Mouse (Mus musculus): Measurements from ENCODE around the gene Oxct2a. TPM values are rescaled to one million over a fixed set of nuclear protein-coding genes. Genes with fewer than 3 reads are reported as not detected.
"Not testable (repeated sequence)": the region's sequence is repeated elsewhere in the genome, so short reads cannot be mapped to it uniquely, and the experiment has no call there.

Oxct2a gene
- total and polyA plus RNA-seq, 2 experiments from 2014 or later = not detected

- H3K4me2 ChIP-seq (ENCODE audit: low read depth, low read length) = peak overlapping the region; percentile 73
- peak; percentile 59 for DNase-seq (ENCODE audit: low spot score)
- no peak for TF ChIP-seq CTCF (IDR thresholded peaks at IDR 0.05; ENCODE audit: low read depth)
Measured at GRCm38 (mm10) chr4:123284731-123285624, 38.5 kb downstream of the Oxct2a start.

GRCm38 (mm10) chr4:123283675-123284064 is 39.8 kb downstream of the Oxct2a start:
- H3K36me3 ChIP-seq (replicated peaks; ENCODE audit: control insufficient read depth, insufficient read depth, low read length) = peaks cover 20% of the 10 kb centered on the region
- peak overlapping the region; percentile 73 for H3K4me2 ChIP-seq (ENCODE audit: low read depth, low read length)
- H3K4me1 ChIP-seq (ENCODE audit: control insufficient read depth, insufficient read depth) = peaks cover 29% of the 10 kb centered on the region
- not testable (repeated sequence) for H3K9me3 ChIP-seq (replicated peaks; ENCODE audit: control insufficient read depth, low read length); H3K27me3 ChIP-seq (ENCODE audit: control insufficient read depth, insufficient read depth, low read length)
- peak; percentile 42 for ATAC-seq (ENCODE audit: insufficient read depth, low read depth)
- H3K4me3 ChIP-seq (ENCODE audit: low read depth, low read length) = peak overlapping the region; percentile 51
- H3K27ac ChIP-seq (ENCODE audit: low read depth) = peak overlapping the region; percentile 93
- peak overlapping the region; percentile 54 for H3K9ac ChIP-seq (replicated peaks; ENCODE audit: low read depth, low read length)
- 0% methylated on average over 12 of the region's 15 CpGs for WGBS
- peak; percentile 56 for DNase-seq (ENCODE audit: low spot score)

More at GRCm38 (mm10) chr4:123284731-123285624, 38.5 kb downstream of the Oxct2a start:
- peaks cover 33% of the 10 kb centered on the region for H3K36me3 ChIP-seq (replicated peaks; ENCODE audit: control insufficient read depth, insufficient read depth, low read length)
- no peaks in the 10 kb centered on the region for H3K27me3 ChIP-seq (ENCODE audit: control insufficient read depth, insufficient read depth, low read length)
- H3K4me3 ChIP-seq (ENCODE audit: low read depth, low read length) = peak overlapping the region; percentile 51
- no peaks in the 10 kb centered on the region for H3K9me3 ChIP-seq (replicated peaks; ENCODE audit: control insufficient read depth, low read length)
- H3K27ac ChIP-seq (ENCODE audit: low read depth) = peak overlapping the region; percentile 93
- ATAC-seq (ENCODE audit: insufficient read depth, low read depth) = no peak
- peak overlapping the region; percentile 54 for H3K9ac ChIP-seq (replicated peaks; ENCODE audit: low read depth, low read length)
- WGBS = 40% methylated on average over 6 of the region's 6 CpGs
- H3K4me1 ChIP-seq (ENCODE audit: control insufficient read depth, insufficient read depth) = peaks cover 29% of the 10 kb centered on the region

- DNase-seq (ENCODE audit: low spot score); H3K9me3 ChIP-seq (replicated peaks; ENCODE audit: control insufficient read depth, low read length); H3K27me3 ChIP-seq (ENCODE audit: control insufficient read depth, insufficient read depth, low read length): not testable (repeated sequence)
- 1% methylated on average over 36 of the region's 55 CpGs for WGBS
- H3K4me3 ChIP-seq (ENCODE audit: low read depth, low read length) = peak overlapping the region; percentile 51
- peaks cover 14% of the 10 kb centered on the region for H3K36me3 ChIP-seq (replicated peaks; ENCODE audit: control insufficient read depth, insufficient read depth, low read length)
- peak; percentile 44 for ATAC-seq (ENCODE audit: insufficient read depth, low read depth)
- peak overlapping the region; percentile 93 for H3K27ac ChIP-seq (ENCODE audit: low read depth)
- H3K9ac ChIP-seq (replicated peaks; ENCODE audit: low read depth, low read length) = peak overlapping the region; percentile 54; the same call in 1 of the 2 replicates
- peaks cover 29% of the 10 kb centered on the region for H3K4me1 ChIP-seq (ENCODE audit: control insufficient read depth, insufficient read depth)
- peak overlapping the region; percentile 73 for H3K4me2 ChIP-seq (ENCODE audit: low read depth, low read length)
Measured at GRCm38 (mm10) chr4:123282915-123283674, 40.3 kb downstream of the Oxct2a start.

GRCm38 (mm10) chr4:123282500-123282899 is 40.9 kb downstream of the Oxct2a start:
- TF ChIP-seq EP300 (IDR thresholded peaks at IDR 0.05; ENCODE audit: low read depth) (peak; percentile 72), CTCF (IDR thresholded peaks at IDR 0.05; ENCODE audit: low read depth) (peak; percentile 89)
- Histone ChIP-seq H3K27me3 (ENCODE audit: control insufficient read depth, insufficient read depth, low read length) (no peaks in the 10 kb centered on the region), H3K4me3 (ENCODE audit: low read depth, low read length) (peak overlapping the region; percentile 51), H3K4me1 (ENCODE audit: control insufficient read depth, insufficient read depth) (peaks cover 29% of the 10 kb centered on the region), H3K27ac (ENCODE audit: low read depth) (peak overlapping the region; percentile 93), H3K9ac (replicated peaks; ENCODE audit: low read depth, low read length) (peak overlapping the region; percentile 54; the same call in 1 of the 2 replicates), H3K9me3 (replicated peaks; ENCODE audit: control insufficient read depth, low read length) (no peaks in the 10 kb centered on the region), H3K36me3 (replicated peaks; ENCODE audit: control insufficient read depth, insufficient read depth, low read length) (peaks cover 8% of the 10 kb centered on the region), H3K4me2 (ENCODE audit: low read depth, low read length) (peak overlapping the region; percentile 73)
- 1% methylated on average over 25 of the region's 25 CpGs for WGBS
- DNase-seq (ENCODE audit: low spot score) = peak; percentile 90
- ATAC-seq (ENCODE audit: insufficient read depth, low read depth) = peak; percentile 94

GRCm38 (mm10) chr4:123280117-123280516 is 43.3 kb downstream of the Oxct2a start:
- Histone ChIP-seq H3K27me3 (ENCODE audit: control insufficient read depth, insufficient read depth, low read length) (no peaks in the 10 kb centered on the region), H3K27ac (ENCODE audit: low read depth) (no peak overlapping the region), H3K9me3 (replicated peaks; ENCODE audit: control insufficient read depth, low read length) (no peaks in the 10 kb centered on the region), H3K4me2 (ENCODE audit: low read depth, low read length) (no peak overlapping the region), H3K36me3 (replicated peaks; ENCODE audit: control insufficient read depth, insufficient read depth, low read length) (no peaks in the 10 kb centered on the region), H3K9ac (replicated peaks; ENCODE audit: low read depth, low read length) (no peak overlapping the region), H3K4me3 (ENCODE audit: low read depth, low read length) (no peak overlapping the region), H3K4me1 (ENCODE audit: control insufficient read depth, insufficient read depth) (peaks cover 14% of the 10 kb centered on the region; the same call in 1 of the 2 replicates)
- WGBS = 54% methylated on average over 3 of the region's 3 CpGs
- no peak for ATAC-seq (ENCODE audit: insufficient read depth, low read depth)
- no peak for DNase-seq (ENCODE audit: low spot score)
- TF ChIP-seq EP300 (IDR thresholded peaks at IDR 0.05; ENCODE audit: low read depth) = no peak
- TF ChIP-seq CTCF (IDR thresholded peaks at IDR 0.05; ENCODE audit: low read depth) = no peak

Other genes starting within 250 kb of the Oxct2a start
- gene Bmp8b, start 218.5 kb downstream of the Oxct2a start, total RNA-seq (2014; rRNA removed; ENCODE audit: low replicate concordance) = not detected in 2 replicates
- gene Bmp8b, start 218.5 kb downstream of the Oxct2a start, polyA plus RNA-seq (2015; fragmentation: Nextera tagmentation; extraction: Ambion mirVana) = 0.05 and 0.10 TPM in 2 replicates
- gene Oxct2b, start 207.4 kb downstream of the Oxct2a start, total RNA-seq (2014; rRNA removed; ENCODE audit: low replicate concordance) = not detected in 2 replicates
- not detected in 2 replicates for gene Oxct2b, start 207.4 kb downstream of the Oxct2a start, polyA plus RNA-seq (2015; fragmentation: Nextera tagmentation; extraction: Ambion mirVana)
- 21.9 and 37.5 TPM in 2 replicates for gene Ppie, start 183.7 kb downstream of the Oxct2a start, total RNA-seq (2014; rRNA removed; ENCODE audit: low replicate concordance)
- gene Ppie, start 183.7 kb downstream of the Oxct2a start, polyA plus RNA-seq (2015; fragmentation: Nextera tagmentation; extraction: Ambion mirVana) = 36.9 and 37.3 TPM in 2 replicates
- 0.57 and 1.5 TPM in 2 replicates for gene Hpcal4, start 140.4 kb downstream of the Oxct2a start, total RNA-seq (2014; rRNA removed; ENCODE audit: low replicate concordance)
- 0.40 and 0.41 TPM in 2 replicates for gene Hpcal4, start 140.4 kb downstream of the Oxct2a start, polyA plus RNA-seq (2015; fragmentation: Nextera tagmentation; extraction: Ambion mirVana)
- gene Nt5c1a, start 122.1 kb downstream of the Oxct2a start, total RNA-seq (2014; rRNA removed; ENCODE audit: low replicate concordance) = 3.4 and 14.6 TPM in 2 replicates
- gene Nt5c1a, start 122.1 kb downstream of the Oxct2a start, polyA plus RNA-seq (2015; fragmentation: Nextera tagmentation; extraction: Ambion mirVana) = 1.7 and 2.4 TPM in 2 replicates
- gene Heyl, start 90.1 kb downstream of the Oxct2a start, total RNA-seq (2014; rRNA removed; ENCODE audit: low replicate concordance) = 9.0 and 12.3 TPM in 2 replicates
- 8.9 and 9.0 TPM in 2 replicates for gene Heyl, start 90.1 kb downstream of the Oxct2a start, polyA plus RNA-seq (2015; fragmentation: Nextera tagmentation; extraction: Ambion mirVana)
- 350 and 355 TPM in 2 replicates for gene Pabpc4, start 61.3 kb downstream of the Oxct2a start, total RNA-seq (2014; rRNA removed; ENCODE audit: low replicate concordance)
- 54.6 and 55.3 TPM in 2 replicates for gene Pabpc4, start 61.3 kb downstream of the Oxct2a start, polyA plus RNA-seq (2015; fragmentation: Nextera tagmentation; extraction: Ambion mirVana)
- gene Bmp8a, start 19.6 kb upstream of the Oxct2a start, total RNA-seq (2014; rRNA removed; ENCODE audit: low replicate concordance) = not detected in 2 replicates
- not detected in 2 replicates for gene Bmp8a, start 19.6 kb upstream of the Oxct2a start, polyA plus RNA-seq (2015; fragmentation: Nextera tagmentation; extraction: Ambion mirVana)